Mouse (Mus musculus): ENCODE measurements around the gene Olfr665. TPM values are rescaled to one million over a fixed set of nuclear protein-coding genes. Genes with fewer than 3 reads are reported as not detected.

The Olfr665 gene
- polyA plus RNA-seq, 1 experiment from 2014 or later: not detected

Other genes with a start within 250 kb of the Olfr665 start
- gene Olfr658, start 230.7 kb upstream of the Olfr665 start, polyA plus RNA-seq (2015; fragmentation: Nextera tagmentation; extraction: Ambion mirVana): 0.09 and 0.10 TPM in 2 replicates
- gene Olfr659, start 211.3 kb upstream of the Olfr665 start, polyA plus RNA-seq (2015; fragmentation: Nextera tagmentation; extraction: Ambion mirVana): not detected in 2 replicates
- gene Olfr661, start 191.5 kb upstream of the Olfr665 start, polyA plus RNA-seq (2015; fragmentation: Nextera tagmentation; extraction: Ambion mirVana): not detected in 2 replicates
- not detected in 2 replicates for gene Usp17le, start 100.6 kb upstream of the Olfr665 start, polyA plus RNA-seq (2015; fragmentation: Nextera tagmentation; extraction: Ambion mirVana)
- gene Usp17lb, start 35.4 kb upstream of the Olfr665 start, polyA plus RNA-seq (2015; fragmentation: Nextera tagmentation; extraction: Ambion mirVana): not detected in 2 replicates
- gene Usp17la, start 21.0 kb upstream of the Olfr665 start, polyA plus RNA-seq (2015; fragmentation: Nextera tagmentation; extraction: Ambion mirVana): not detected in 2 replicates
- gene Olfr666, start 17.9 kb downstream of the Olfr665 start, polyA plus RNA-seq (2015; fragmentation: Nextera tagmentation; extraction: Ambion mirVana): not detected in 2 replicates
- gene Olfr667, start 43.5 kb downstream of the Olfr665 start, polyA plus RNA-seq (2015; fragmentation: Nextera tagmentation; extraction: Ambion mirVana): not detected in 2 replicates
- gene Olfr668, start 50.0 kb downstream of the Olfr665 start, polyA plus RNA-seq (2015; fragmentation: Nextera tagmentation; extraction: Ambion mirVana): not detected in 2 replicates
- not detected in 2 replicates for gene Olfr669, start 56.2 kb downstream of the Olfr665 start, polyA plus RNA-seq (2015; fragmentation: Nextera tagmentation; extraction: Ambion mirVana)
- gene Olfr670, start 84.6 kb downstream of the Olfr665 start, polyA plus RNA-seq (2015; fragmentation: Nextera tagmentation; extraction: Ambion mirVana): not detected in 2 replicates
- gene Olfr671, start 101.1 kb downstream of the Olfr665 start, polyA plus RNA-seq (2015; fragmentation: Nextera tagmentation; extraction: Ambion mirVana): not detected in 2 replicates
- gene Olfr672, start 124.0 kb downstream of the Olfr665 start, polyA plus RNA-seq (2015; fragmentation: Nextera tagmentation; extraction: Ambion mirVana): not detected in 2 replicates
- gene Olfr675, start 150.4 kb downstream of the Olfr665 start, polyA plus RNA-seq (2015; fragmentation: Nextera tagmentation; extraction: Ambion mirVana): not detected in 2 replicates
- gene Olfr676, start 154.7 kb downstream of the Olfr665 start, polyA plus RNA-seq (2015; fragmentation: Nextera tagmentation; extraction: Ambion mirVana): not detected in 2 replicates
- gene Olfr677, start 173.3 kb downstream of the Olfr665 start, polyA plus RNA-seq (2015; fragmentation: Nextera tagmentation; extraction: Ambion mirVana): not detected in 2 replicates
- gene Olfr678, start 186.4 kb downstream of the Olfr665 start, polyA plus RNA-seq (2015; fragmentation: Nextera tagmentation; extraction: Ambion mirVana): not detected in 2 replicates
- not detected in 2 replicates for gene Olfr679, start 203.2 kb downstream of the Olfr665 start, polyA plus RNA-seq (2015; fragmentation: Nextera tagmentation; extraction: Ambion mirVana)
- gene Olfr680-ps1, start 214.8 kb downstream of the Olfr665 start, polyA plus RNA-seq (2015; fragmentation: Nextera tagmentation; extraction: Ambion mirVana): not detected in 2 replicates
- gene Olfr681, start 238.8 kb downstream of the Olfr665 start, polyA plus RNA-seq (2015; fragmentation: Nextera tagmentation; extraction: Ambion mirVana): not detected in 2 replicates